Mouse (Mus musculus) kidney, postnatal 10 days (tissue): Measurements from ENCODE around the gene Zfp599.
A peak's percentile ranks its signal among the peaks of the same experiment; 100 is the strongest.
"Not testable (repeated sequence)": the region's sequence is repeated elsewhere in the genome, so short reads cannot be mapped to it uniquely, and the experiment has no call there.

Experiments used
- DNase-seq: peaks from one replicate; pipeline ENCODE4 v3.0.0; 2021; ENCODE audit warnings: mixed read lengths

Gene Zfp599

DNA sequence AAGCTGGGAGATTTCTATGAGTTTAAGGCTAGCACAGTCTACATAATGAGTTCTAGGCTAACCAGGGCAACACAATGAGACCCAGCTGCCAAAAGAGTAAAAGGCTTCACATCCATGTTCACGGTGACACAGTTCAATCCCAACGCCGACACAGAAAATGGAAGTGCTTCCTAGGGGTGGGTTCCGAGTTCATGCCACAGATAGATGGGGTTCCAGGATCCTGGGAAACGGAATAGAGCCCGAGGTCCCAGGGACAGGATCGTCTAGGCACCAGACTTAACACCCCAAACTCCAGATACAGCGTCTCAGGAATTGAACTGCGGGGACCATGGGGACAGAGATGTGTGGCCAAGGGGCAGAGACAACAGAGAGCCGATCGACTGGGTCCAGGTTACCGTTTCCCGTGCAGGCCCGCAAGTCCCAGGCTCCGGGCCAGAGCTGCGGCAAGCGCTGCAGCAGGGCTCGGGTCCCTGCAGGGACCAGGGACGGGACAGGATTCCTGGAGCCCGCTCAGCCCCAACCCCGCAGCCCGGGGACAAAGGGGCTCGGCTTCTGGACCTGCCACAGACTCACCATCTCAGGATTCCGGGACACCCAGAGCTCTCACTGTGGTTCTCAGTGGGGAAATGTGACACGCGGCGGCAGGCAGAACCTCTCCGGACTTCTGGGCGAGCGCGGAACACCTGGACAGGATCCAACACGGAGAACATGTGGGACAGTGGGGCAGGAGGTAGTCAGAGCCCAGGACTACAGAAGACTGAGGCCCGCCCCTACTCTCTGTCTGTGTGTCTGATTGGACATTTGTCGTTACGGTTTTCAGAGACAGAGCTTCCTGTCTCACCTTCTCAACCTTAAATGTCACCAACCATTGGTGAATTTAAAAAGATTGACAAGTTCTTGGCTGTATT, at the start of gene Zfp599:
Gene Zfp599, minus strand, starts transcription at position 712 of the 908 bp plus-strand sequence.
- DNase-seq: peak; percentile 74

DNA sequence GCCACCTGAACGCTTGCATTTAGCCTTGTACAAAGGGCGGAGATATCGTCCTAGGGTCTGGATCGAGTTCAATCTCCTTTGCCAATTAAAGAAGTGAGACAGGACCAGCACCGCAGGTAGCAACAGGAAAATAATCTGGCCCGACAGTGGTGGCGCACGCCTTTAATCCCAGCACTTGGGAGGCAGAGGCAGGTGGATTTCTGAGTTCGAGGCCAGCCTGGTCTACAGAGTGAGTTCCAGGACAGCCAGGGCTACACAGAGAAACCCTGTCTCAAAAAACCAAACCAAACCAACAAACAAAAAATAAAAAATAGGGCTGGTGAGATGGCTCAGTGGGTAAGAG, 48.2 kb upstream of the Zfp599 start:
- DNase-seq: not testable (repeated sequence)

DNA sequence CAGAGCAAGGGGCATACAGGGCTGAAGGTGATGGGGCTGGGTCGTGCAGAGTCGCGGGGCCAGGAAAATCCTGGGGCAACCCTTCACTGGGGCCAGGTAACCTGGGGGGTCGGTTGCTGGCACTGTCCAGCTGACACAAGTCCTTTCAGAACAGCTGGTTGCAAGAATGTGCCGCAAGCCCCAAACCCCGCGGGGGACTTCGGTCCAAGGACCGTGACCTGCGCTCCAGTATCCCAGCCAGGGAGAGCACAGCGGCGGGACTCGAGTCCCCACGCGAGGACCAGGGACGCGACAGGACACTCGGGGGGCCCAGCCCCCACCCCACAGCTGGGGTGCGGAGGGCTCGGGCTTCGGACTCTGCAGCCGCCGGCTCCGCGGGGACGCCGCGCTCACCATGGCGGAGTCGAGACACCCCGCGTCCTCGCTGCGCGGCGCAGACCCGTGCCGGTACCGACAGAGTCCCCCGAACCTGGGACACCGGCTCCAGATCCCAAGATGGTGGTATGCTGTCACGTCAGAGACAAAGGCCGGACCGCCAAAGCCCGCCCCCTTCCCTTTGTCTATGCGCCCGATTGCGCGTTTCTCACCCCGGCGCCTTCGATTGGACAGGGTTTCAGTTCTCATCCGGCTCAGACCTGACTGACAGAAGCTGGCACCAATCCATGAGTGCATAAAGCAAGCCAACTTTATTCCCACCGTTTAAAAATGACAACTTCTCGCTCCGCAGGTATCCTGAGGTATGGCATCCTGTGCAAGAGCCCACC, 47.6 kb upstream of the Zfp599 start, which contains the start of gene Zfp810:
Gene Zfp810, minus strand, starts transcription at position 493 of the 764 bp plus-strand sequence.
- peak; percentile 96 for DNase-seq

DNA sequence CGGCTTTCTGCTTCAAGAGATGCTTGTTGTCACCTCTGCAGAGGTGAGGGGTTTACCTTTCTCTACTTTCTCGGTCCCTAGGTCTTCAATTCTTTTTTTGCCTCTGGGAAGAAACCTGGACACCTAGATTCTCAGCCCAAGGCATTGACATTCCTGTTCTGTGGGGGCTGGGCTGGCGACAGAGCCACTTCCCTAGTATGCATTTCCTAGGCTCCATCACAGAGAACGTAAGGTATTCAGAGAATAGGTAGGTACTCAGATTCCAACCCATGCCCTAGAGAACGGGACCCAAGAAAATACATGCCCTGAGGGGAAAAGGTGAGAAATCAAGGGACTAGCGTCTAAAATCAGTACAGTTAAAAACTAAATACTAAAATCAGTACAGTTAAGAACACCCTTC, 47.0 kb upstream of the Zfp599 start:
- DNase-seq: peak; percentile 20

DNA sequence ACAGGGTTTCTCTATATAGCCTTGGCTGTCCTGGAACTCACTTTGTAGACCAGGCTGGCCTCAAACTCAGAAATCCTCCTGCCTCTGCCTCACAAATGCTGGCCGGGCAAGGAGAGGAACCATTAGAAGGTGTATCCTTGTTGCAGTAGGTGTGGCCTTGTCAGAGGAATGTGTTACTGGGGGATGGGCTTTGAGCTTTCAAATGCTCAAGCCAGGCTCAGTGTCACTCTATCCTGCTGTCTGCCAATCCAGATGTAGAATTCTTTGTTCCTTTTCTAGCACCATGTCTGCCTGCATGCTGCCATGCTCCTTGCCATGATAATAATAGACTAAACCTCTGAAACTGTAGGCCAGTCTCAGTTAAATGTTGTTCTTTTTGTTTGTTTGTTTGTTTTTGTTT, 42.5 kb upstream of the Zfp599 start:
- no peak for DNase-seq

DNA sequence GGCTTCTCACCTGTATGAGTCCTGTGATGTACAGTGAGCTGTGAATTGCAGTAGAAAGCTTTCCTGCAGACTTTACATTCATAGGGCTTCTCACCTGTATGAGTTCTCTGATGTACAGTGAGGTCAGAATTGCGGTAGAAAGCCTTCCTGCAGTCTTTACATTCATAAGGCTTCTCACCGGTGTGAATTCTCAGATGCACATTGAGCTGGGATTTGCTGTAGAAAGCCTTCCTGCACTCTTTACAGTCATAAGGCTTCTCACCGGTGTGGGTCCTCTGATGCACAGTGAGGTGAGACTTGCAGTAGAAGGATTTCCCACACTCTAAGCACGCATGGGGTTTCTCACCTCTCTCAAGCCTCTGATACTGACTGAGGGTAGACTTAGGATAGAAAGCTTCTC, 19.0 kb upstream of the Zfp599 start:
- no peak for DNase-seq

DNA sequence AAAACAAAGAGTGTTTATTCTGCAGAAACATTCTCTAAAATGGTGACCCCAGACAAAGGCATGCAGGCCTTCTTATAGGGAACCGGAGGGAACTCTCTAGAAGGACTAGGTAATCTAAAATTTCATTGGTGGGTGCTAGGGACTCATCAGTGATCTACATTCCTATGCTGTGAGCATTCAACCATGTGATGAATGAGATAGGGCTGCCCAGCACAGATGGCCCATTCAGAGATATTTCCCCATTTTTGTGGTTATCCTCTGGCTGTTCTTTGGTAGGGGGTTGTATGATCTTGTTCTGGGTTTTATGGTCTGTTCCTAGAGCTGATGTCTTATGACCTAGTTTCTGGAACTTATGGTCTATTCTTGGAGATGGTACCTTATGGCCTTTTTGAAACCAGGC, 9.2 kb upstream of the Zfp599 start:
- DNase-seq: no peak

DNA sequence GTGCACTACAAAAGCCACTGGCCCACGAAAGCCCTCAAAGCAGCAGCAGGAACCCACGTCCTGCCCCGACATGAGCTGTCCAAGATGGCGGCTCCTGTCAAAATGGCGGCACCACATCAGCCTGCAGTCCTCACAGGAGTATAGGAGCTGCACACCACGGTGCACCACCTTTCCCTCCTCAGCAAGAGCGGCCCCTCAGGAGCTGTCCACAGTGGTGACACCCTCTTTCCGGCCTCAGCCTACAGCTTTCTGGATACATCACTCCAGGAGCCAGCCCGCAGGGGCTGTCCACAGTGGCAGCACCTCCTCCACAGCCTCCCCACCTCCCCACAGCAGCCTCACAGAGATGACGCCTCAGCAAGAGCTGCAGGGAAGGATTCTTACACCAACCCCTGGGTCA, 2.9 kb upstream of the Zfp599 start:
- DNase-seq: no peak

DNA sequence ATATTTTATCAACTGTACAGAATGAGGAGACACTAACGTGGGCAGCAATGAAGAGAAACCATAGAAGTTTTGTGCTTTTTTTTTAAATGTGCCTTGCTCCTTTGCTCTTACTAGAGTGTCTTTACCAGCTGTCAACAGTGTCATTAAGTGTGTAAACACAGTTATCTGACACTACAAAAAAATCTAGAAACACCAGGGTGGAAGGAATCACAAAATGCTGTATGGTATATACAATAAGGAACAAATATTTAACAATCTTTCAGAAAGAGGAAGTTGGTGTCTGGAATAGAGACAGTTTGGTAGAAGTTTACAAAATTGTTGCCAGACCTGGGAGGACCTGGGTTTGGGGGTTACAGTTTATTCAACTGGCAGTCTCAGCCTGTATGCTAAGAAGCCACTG, 1.9 kb upstream of the Zfp599 start:
- no peak for DNase-seq

DNA sequence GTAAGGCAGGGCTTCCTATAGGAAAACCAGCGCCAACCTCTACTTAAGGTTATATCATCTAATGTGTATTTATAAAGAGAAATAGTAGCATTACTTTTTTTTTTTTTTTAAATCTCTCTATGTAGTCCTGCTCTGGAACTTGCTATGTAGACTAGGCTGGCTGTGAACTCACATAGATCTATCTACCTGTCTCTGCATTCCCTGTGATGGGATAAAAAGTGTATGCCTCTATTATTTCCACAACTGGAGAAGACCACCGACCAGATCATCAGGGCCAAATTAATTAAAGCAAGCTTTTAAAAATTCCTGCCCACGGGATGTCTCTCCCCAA, 362 bp upstream of the Zfp599 start:
- no peak for DNase-seq

DNA sequence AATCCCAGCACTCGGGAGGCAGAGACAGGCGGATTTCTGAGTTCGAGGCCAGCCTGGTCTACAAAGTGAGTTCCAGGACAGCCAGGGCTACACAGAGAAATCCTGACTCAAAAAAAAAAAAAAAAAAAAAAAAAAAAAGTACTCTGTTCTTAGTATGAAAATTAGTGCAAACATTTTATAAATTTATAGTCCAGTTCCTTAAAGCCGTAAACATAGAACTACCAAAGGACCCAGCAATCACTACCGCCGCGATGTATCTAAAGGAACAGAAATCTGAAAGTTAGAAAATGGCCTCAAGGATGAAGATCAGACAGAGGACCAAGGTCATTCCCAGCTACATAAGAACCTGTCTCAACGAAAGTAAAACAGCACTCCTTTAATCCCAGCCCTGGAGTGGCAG, 911 bp downstream of the Zfp599 start:
- no peak for DNase-seq

DNA sequence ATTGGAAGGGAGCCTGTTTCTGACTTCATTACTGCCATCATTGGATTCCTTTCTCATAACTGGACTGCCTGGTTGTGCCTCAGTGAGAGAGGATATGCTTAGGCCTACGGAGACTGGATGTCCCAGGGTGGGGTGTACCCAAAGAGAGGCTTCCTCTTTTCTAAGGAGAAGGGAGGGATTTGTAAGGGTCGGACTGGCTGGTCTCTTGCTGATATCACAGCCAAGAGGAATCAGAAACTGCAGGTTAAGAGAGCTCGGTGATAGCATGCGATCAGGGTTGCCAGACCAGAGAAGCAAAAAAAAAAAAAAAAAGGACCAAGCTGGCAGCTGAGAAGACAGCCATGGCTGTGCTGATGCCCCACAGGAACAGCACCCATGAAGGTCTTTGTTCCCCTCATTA, 3.1 kb downstream of the Zfp599 start:
- no peak for DNase-seq

DNA sequence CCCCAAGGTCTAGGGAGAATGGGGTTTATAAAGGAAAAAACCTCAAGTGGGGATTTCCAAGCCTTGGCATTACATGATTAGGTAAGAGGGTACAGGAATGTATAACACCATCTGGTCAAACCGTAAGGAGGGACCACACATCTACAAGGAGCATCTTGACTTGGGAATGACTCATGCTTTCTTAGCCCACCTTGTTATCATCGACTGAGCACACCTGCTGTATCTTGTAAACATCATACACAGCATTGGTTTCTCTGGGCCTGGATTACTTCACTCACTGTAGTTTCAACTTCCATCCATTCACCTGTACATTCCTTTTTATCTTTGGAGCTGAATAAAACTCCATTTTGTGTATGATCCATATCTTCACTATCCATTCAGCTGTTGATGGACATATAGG, 15.5 kb downstream of the Zfp599 start:
- DNase-seq: no peak

DNA sequence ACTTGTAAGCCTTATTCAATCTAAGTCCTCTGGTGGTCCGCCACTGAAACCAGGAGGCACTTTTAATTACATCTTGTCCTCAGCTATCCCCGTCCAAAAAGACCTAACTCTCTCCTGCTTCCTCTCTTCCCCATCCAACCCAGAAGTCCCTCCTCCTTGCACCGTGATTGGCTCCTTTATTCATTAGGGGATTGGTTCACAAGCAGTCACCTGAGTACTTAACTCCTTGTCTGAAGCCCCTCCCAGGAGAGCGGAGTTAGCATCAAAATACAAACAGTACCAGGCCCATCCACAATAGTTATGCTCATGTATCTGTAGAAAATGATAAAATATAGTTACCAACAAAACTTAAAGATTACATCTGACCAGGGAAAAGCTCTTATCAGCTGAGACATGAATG, 19.7 kb downstream of the Zfp599 start:
- DNase-seq: no peak

DNA sequence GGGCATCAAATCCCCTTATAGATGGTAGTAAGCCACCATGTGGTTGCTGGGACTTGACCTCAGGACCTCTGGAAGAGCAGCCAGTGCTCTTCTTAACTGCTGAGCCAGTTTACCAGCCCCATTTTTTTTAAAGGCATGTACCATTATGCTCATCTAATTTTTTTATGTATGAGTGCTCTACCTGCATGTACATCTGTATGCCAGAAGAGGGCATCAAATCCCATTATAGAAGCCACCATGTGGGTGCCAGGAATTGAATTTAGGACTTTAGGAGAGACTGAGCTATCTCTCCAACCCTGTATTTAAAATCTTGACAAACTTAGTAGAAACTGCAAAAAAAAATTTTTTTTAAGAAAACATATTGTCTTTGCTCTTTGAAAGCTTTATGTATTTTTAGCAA, 29.1 kb downstream of the Zfp599 start:
- no peak for DNase-seq

DNA sequence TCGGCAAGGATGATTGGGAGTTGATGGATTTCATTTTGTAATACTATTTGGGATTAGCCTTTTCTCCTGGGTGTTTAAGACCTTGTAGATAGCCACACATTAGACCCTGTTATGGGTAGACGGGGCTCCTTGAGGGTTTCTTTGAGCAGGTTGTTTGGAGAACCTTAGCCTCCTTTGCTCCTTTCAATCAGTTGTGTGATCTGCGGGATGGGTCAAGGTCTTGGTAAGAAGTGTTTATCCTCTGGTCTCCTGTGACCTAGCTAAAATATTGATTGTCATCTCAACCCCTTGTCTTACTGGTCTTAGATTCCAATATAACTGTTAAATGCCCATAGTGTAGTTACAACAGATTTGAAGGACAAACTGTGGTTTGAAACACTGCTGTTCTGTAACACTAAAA, 29.6 kb downstream of the Zfp599 start:
- no peak for DNase-seq

DNA sequence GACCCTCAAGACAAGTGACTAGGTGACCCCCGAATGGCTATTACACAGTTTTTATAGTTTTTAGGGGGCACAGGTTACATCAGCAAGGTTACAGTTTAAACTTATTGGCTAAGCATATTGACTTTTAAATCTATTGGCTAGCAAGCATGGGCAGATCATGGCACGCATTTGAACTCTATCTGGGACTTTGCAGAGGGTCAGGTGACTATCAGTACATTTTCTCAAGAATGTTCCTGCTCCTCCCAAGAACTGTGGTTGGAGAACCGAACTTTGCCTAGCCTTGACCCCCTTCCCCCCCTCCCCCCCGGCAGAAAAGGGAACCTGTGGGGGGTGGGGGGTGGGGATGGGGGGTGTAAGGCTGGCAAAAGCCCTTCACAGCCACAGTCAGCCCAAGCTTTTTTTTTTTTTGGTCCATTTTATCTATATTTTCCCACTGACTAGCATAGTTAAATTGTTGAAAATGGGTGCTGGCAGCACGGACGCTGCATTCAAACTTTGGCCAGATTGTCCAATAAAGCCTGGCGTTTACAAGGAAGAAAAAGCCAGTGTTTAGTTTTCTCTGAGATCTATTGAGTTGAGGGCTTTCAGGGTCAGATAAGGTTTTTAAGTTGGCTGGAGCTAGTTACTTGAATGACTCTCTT, 30.2 kb downstream of the Zfp599 start:
- no peak for DNase-seq

DNA sequence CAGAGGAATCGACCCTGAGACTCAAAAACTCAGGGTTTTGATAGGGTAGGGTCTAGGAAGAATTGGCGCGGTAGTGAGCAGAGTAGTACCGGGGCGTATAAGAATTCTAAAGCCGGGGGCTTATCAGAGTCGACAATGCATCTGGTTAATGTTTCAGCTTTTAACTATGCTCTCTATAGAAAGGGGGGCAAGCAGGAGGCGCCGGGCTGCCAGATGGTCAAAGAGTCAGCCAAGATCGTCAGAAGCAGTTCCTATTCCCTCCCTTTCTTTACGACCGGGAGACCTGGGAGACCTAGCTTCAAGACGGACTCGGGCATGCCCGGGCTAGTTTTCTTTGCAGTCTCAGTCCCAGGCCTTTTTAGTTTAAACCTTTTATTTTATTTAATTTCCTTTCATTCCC, 32.8 kb downstream of the Zfp599 start:
- DNase-seq: peak; percentile 74

DNA sequence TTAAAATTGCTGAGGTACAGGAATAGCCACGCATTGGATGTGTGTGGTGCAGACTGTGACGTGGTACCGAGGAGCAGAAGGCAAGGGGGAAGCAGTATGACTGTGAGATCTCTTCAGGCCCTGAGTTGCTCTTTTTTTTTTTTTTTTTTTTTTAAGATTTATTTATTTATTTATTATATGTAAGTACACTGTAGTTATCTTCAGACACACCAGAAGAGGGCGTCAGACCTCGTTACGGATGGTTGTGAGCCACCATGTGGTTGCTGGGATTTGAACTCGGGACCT, 33.4 kb downstream of the Zfp599 start:
- DNase-seq: not testable (repeated sequence)

DNA sequence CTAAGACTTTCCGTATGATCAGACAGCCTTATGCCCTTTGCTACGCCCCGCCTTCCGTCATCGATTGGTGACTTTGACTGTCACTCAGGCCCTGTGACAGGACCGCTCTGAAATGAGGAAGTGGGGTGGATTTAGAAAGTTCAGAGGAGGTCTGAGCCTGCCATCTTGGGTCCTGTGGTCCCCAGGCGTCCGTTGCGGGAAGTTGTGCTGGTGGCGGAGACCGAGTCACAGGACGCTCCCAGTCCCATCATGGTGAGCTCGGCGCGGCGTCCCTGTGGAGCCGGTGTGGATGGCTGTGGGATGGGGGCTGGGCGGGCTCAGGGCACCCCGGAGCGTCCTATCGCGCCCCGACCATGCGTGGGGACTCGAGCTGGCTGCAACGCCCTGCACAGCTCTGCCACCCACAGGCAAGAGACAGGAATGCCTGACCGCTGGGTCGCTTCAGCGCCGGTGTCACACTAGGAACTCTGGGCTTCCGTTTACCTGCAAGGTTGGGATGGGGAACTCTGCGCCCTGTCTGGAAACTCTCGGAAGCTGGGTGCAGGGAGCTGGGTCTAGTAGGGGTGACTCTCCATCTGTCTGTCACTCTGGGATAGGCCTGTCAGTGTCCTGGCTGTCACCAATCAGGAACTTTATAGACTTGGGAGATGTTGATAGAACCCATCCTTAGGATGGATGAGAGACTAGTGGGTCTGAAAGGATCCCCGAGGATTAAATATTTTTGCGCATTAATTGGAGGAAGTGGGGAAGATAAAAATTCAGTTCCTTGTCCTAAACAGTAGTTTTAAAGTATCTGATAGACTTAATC, 33.9 kb downstream of the Zfp599 start, which contains the start of gene Zfp809:
Gene Zfp809, plus strand, starts transcription at position 134 of the 808 bp plus-strand sequence.
- peak; percentile 100 for DNase-seq

DNA sequence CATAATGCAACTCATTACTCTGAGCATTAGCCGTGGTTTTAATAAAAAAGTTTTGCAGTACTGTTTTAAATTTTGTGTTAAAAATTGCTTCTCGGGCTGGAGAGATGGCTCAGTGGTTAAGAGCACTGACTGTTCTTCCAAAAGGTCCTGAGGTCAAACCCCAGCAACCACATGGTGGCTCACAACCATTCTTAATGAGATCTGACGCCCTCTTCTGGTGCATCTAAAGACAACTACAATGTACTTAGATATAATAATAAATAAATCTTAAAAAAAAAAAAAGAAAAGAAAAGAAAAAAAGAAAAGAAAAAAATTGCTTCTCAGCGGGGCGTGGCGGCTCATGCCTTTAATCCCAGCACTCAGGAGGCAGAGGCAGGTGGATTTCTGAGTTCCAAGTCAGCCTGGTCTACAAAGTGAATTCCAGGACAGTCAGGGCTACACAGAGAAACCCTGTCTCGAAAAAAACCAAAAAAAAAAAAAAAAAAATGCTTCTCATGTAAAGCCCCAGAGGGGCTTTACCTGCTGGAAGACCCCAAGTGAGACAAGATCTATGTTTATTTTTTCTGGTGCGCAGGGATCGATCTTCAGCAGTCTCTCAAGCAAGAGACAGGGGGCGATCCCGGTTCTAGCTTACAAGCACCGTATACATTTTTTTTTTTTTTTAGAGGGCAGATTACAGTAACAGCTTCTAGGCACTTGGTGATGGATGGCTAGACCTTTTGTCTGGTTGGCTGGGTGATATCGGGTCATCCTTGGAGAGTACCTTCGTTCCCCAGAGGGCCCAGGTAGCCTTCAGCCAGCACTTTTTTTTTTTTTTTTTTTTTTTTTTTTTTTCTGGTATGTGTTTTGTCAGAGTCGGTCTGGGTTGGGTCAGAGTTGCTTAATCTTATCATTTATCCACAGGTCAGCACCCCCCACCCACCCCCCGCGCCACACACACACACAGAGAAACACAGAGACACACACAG, 34.9 kb downstream of the Zfp599 start:
- DNase-seq: peak; percentile 48

DNA sequence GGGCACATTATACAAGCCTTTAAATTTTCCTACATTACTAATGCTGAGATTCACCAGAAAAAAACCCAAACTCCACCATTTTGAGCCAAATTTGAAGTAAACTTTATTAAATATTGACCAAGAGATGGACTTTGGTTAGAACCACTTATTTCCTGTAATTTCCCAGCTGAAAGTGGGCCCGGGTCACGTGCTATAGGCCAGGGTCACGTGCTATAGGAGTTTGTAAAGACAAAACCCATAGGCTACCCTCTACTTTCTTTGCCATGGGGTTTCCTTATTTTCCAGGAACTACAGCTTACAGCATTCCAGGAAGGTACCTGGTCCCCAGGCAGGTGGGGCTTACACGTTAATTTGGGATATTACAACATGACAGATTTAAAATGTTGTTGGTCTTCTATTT, 35.6 kb downstream of the Zfp599 start:
- DNase-seq: no peak
